Mouse (Mus musculus) testis, adult 2 months (tissue): ENCODE measurements around the gene Rfk. TPM values are rescaled to one million over a fixed set of nuclear protein-coding genes. Genes with fewer than 3 reads are reported as not detected.

Experiments
- H3K27ac ChIP-seq: fragments of 200-500 bp; 2 replicates; pipeline ENCODE4 v1.5.1; 2012; ENCODE audit warnings: low read depth, low read length; ENCODE audit not compliant: control insufficient read depth, insufficient read depth
- H3K27me3 ChIP-seq: fragments of 200-500 bp; 2 replicates; pipeline ENCODE4 v1.6.1; 2012; ENCODE audit warnings: mild to moderate bottlenecking, low read length, moderate library complexity; ENCODE audit not compliant: control insufficient read depth, insufficient read depth
- H3K36me3 ChIP-seq: fragments of 200-500 bp; 2 replicates; pipeline ENCODE4 v1.6.1; 2012; ENCODE audit warnings: mild to moderate bottlenecking, low read length; ENCODE audit not compliant: control insufficient read depth, insufficient read depth
- H3K4me1 ChIP-seq: fragments of 200-500 bp; 2 replicates; pipeline ENCODE4 v1.6.1; 2012; ENCODE audit warnings: low read length; ENCODE audit not compliant: control insufficient read depth, insufficient read depth
- H3K4me3 ChIP-seq: fragments of 200-500 bp; 2 replicates; pipeline ENCODE4 v1.5.1; 2012; ENCODE audit warnings: low read depth, mild to moderate bottlenecking, low read length, moderate library complexity, mixed read lengths; ENCODE audit not compliant: control insufficient read depth
- CTCF ChIP-seq: fragments of 200-500 bp; IDR thresholded peaks from 2 replicates; pipeline ENCODE4 v1.5.1; 2012; ENCODE audit warnings: low read depth, mild to moderate bottlenecking, inconsistent platforms, low read length, moderate library complexity; ENCODE audit not compliant: control insufficient read depth, insufficient read depth, insufficient replicate concordance
- POLR2A ChIP-seq: fragments of 200-500 bp; IDR thresholded peaks from 2 replicates; pipeline ENCODE4 v1.6.1; 2012; ENCODE audit warnings: low read depth, mild to moderate bottlenecking, inconsistent platforms, low read length, moderate library complexity; ENCODE audit not compliant: control insufficient read depth
- polyA plus RNA-seq: library from polyadenylated mRNA; depleted of rRNA; stranded (reverse); fragments of >200 nt; gene quantifications from 2 replicates; pipeline ENCODE4 v1.2.3, GENCODE M21; 2012

The Rfk gene
- polyA plus RNA-seq, 1 experiment, result 18.6 TPM

- no peak overlapping the region for H3K4me3 ChIP-seq
- no peak overlapping the region for H3K27ac ChIP-seq
- no peak for TF ChIP-seq POLR2A
- no peak for TF ChIP-seq CTCF
- H3K27me3 ChIP-seq, result no peaks in the 10 kb centered on the region
- H3K36me3 ChIP-seq, result no peaks in the 10 kb centered on the region
- no peaks in the 10 kb centered on the region for H3K4me1 ChIP-seq
Observed at GRCm38 (mm10) chr19:17385426-17385825, 8.4 kb upstream of the Rfk start.

GRCm38 (mm10) chr19:17386424-17386823 lies 7.4 kb upstream of the Rfk start:
- Histone ChIP-seq H3K27ac (no peak overlapping the region), H3K4me1 (no peaks in the 10 kb centered on the region), H3K4me3 (no peak overlapping the region), H3K27me3 (no peaks in the 10 kb centered on the region), H3K36me3 (no peaks in the 10 kb centered on the region)
- no peak for TF ChIP-seq POLR2A
- no peak for TF ChIP-seq CTCF

DNA sequence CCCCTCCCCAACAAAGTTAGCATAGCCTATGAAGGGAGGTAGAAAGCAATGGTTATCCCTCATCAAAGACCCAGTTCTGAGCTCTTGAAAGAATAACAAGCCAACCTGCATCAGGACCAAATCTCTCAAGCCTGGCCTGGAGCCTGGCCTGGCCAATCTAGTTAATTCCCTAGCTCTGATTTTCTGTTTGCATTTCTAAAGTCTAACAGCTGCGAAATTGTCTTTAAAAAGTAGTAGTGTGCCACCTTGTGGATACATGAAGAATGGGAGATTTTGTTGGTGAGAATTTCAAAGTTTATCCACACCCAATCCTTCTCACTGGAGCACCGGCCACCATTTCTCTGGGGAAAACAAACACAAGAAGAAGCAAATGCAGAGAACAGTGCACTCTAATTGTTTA lies 5.4 kb upstream of the Rfk start:
- TF ChIP-seq CTCF, result no peak
- no peak for TF ChIP-seq POLR2A
- H3K4me1 ChIP-seq, result no peaks in the 10 kb centered on the region
- H3K27me3 ChIP-seq, result no peaks in the 10 kb centered on the region

GRCm38 (mm10) chr19:17392866-17393265 lies 977 bp upstream of the Rfk start:
- TF ChIP-seq POLR2A (no peak), CTCF (no peak)
- Histone ChIP-seq H3K36me3 (no peaks in the 10 kb centered on the region; the same call in 1 of the 2 replicates), H3K27me3 (no peaks in the 10 kb centered on the region), H3K27ac (no peak overlapping the region), H3K4me3 (no peak overlapping the region; the same call in 1 of the 2 replicates), H3K4me1 (peaks cover 3% of the 10 kb centered on the region; the same call in 1 of the 2 replicates)

More for the DNA sequence above, 5.4 kb upstream of the Rfk start:
- no peaks in the 10 kb centered on the region for H3K36me3 ChIP-seq
- no peak overlapping the region for H3K27ac ChIP-seq
- H3K4me3 ChIP-seq, result no peak overlapping the region

DNA sequence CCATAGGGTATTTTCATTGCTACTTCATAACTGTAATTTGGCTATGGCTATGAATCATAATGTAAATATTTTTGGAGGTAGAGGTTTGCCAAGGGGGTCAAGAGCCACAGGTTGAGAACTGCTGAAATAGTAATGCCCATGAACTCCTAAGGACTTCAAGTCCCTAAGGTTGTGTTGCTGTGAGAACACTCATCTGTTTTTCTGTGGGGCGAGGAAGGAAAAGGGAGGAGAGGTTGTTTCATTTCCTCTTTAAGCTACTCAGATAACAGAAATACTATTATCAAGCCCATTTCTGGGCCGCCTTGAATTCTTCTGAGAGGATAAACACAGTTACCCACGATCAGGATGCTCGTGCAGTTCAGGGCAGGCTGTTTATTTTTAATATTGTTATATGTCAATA lies 3.0 kb downstream of the Rfk start:
- Histone ChIP-seq H3K4me1 (peaks cover 3% of the 10 kb centered on the region; the same call in 1 of the 2 replicates), H3K4me3 (no peak overlapping the region; the same call in 1 of the 2 replicates), H3K27ac (no peak overlapping the region), H3K27me3 (no peaks in the 10 kb centered on the region), H3K36me3 (no peaks in the 10 kb centered on the region; the same call in 1 of the 2 replicates)
- TF ChIP-seq POLR2A, result no peak
- TF ChIP-seq CTCF, result no peak

DNA sequence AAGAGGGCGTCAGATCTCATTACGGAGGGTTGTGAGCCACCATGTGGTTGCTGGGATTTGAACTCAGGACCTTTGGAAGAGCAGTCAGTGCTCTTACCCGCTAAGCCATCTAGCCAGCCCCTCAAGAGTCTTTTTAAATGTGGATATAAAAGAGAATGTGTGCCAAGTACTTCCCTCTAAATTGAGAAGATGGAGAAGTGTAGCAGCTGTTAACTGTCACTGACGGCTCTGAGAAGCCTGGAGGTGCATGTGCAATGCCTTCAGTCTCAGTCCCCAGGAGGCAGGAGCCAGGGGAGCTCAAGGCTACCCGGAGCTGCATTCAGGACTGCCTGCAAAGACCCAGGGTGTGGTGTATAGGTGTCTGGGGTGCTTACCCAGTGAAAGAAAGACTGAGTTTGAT lies 4.1 kb downstream of the Rfk start:
- TF ChIP-seq CTCF, result no peak
- TF ChIP-seq POLR2A, result no peak
- H3K4me1 ChIP-seq, result peaks cover 3% of the 10 kb centered on the region; the same call in 1 of the 2 replicates

DNA sequence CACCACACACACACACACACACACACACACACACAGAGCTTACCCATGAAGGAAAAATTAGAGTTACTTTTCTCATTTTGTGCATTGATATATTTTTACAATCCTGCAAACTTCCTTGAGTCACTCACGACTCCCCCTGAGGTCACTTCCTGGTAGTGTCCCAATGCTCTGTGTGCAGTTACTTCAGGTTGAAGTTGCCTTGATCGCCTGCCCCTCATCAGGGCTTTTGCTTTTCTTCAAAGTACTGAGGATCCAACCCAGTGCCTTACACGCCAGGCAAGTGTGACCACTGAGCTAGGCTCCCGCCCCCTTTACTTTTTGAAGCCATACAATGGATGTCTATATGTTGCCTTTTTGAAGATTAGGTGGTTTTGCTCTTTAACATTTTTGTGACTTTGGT lies 6.1 kb downstream of the Rfk start:
- TF ChIP-seq POLR2A, result no peak
- Histone ChIP-seq H3K36me3 (no peaks in the 10 kb centered on the region; the same call in 1 of the 2 replicates), H3K27me3 (no peaks in the 10 kb centered on the region), H3K27ac (no peak overlapping the region), H3K4me1 (no peaks in the 10 kb centered on the region), H3K4me3 (no peak overlapping the region)

More for the DNA sequence above, 4.1 kb downstream of the Rfk start:
- H3K4me3 ChIP-seq, result no peak overlapping the region
- H3K27me3 ChIP-seq, result no peaks in the 10 kb centered on the region
- H3K27ac ChIP-seq, result no peak overlapping the region
- no peaks in the 10 kb centered on the region; the same call in 1 of the 2 replicates for H3K36me3 ChIP-seq

DNA sequence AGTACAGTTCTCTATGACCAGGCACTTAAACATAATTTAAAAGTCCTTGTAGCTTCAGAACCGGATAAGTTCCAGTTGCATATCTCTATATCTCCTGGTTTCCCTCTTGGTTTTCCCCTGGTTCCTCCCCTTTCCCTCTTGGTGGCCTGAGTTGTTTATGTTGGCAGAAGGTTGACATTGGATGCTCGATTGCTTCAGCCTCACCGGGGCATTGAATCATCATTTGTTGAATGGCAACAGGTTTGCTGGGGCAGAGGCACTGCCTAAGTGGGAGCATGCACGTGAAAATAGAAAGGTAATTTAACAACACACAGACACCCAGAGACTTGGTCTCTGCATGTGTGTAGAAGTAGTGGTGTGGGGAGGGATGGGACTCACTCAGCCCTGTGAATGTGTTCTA lies 6.7 kb downstream of the Rfk start:
- H3K27me3 ChIP-seq, result no peaks in the 10 kb centered on the region
- no peak for TF ChIP-seq CTCF
- TF ChIP-seq POLR2A, result no peak
- H3K4me3 ChIP-seq, result no peak overlapping the region
- H3K4me1 ChIP-seq, result no peaks in the 10 kb centered on the region
- no peak overlapping the region for H3K27ac ChIP-seq
- no peaks in the 10 kb centered on the region; the same call in 1 of the 2 replicates for H3K36me3 ChIP-seq
